Mouse (Mus musculus) megakaryocyte, embryonic 14.5 days (primary cell): Measurements from ENCODE around the gene Nubp1.

ENCODE experiments used
- FLI1 ChIP-seq: IDR thresholded peaks from 2 replicates; pipeline ENCODE4 v1.6.1; 2012; ENCODE audit warnings: low read length, inconsistent platforms, mixed read lengths
- GATA1 ChIP-seq: IDR thresholded peaks from 3 replicates; pipeline ENCODE4 v1.6.1; 2012; ENCODE audit warnings: mixed read lengths, low read length, inconsistent platforms, borderline replicate concordance

GRCm38 (mm10) chr16:10377286-10377685 lies 34.5 kb upstream of the Nubp1 start:
- TF ChIP-seq FLI1 (no peak), GATA1 (no peak)
